In genomic region chr7:125131968-125132367, GRCm38 (mm10) we compare ENCODE assay signal across 22 mouse cellular contexts.
"Had no signal": no experiment of that assay in that cellular context is flagged by ENCODE, and none has a peak within 500 bp of the region (broad histone marks: within the 10 kb centered on the region; RNA-seq: fewer than 3 reads in every experiment).

No protein-coding gene starts in this region.

- H3K4me1 ChIP-seq: kidney, embryonic 15.5 days; limb, embryonic 10.5 days; limb, embryonic 13.5 days; liver, embryonic 13.5 days; megakaryocyte, embryonic 14.5 days; midbrain, embryonic 10.5 days; midbrain, embryonic 13.5 days; stomach, embryonic 15.5 days had no signal

- H3K4me3 ChIP-seq: kidney, embryonic 15.5 days; limb, embryonic 10.5 days; limb, embryonic 13.5 days; liver, embryonic 13.5 days; megakaryocyte, embryonic 14.5 days; midbrain, embryonic 10.5 days; midbrain, embryonic 13.5 days; myocyte; stomach, embryonic 15.5 days had no signal

- H3K27me3 ChIP-seq: kidney, embryonic 15.5 days; limb, embryonic 13.5 days; liver, embryonic 13.5 days; megakaryocyte, embryonic 14.5 days; midbrain, embryonic 13.5 days; stomach, embryonic 15.5 days had no signal

- H3K4me2 ChIP-seq: kidney, embryonic 15.5 days; limb, embryonic 13.5 days; liver, embryonic 13.5 days; lung, embryonic 14.5 days; midbrain, embryonic 13.5 days; stomach, embryonic 15.5 days had no signal

- H3K27ac ChIP-seq: kidney, embryonic 15.5 days; limb, embryonic 10.5 days; limb, embryonic 13.5 days; liver, embryonic 13.5 days; macrophage; midbrain, embryonic 10.5 days; midbrain, embryonic 13.5 days; stomach, embryonic 15.5 days had no signal

- H3K9me3 ChIP-seq: kidney, embryonic 15.5 days; limb, embryonic 10.5 days; limb, embryonic 13.5 days; liver, embryonic 13.5 days; midbrain, embryonic 10.5 days; midbrain, embryonic 13.5 days; stomach, embryonic 15.5 days had no signal

- ATAC-seq: lung, postnatal 0 days; midbrain, embryonic 13.5 days; midbrain, embryonic 16.5 days had no signal

- DNase-seq: kidney, adult 11 months; kidney, adult 8-10 months; kidney, postnatal 10 days; kidney, postnatal 36 days; liver; liver, embryonic 13.5 days; lung, embryonic 14.5 days; right cerebral cortex, adult 18-20 months; right cerebral cortex, postnatal 14 days; right cerebral cortex, postnatal 4 days; thymus, postnatal 25 days had no signal

- H3K36me3 ChIP-seq: kidney, embryonic 15.5 days; limb, embryonic 10.5 days; limb, embryonic 13.5 days; liver, embryonic 13.5 days; midbrain, embryonic 10.5 days; midbrain, embryonic 13.5 days; stomach, embryonic 15.5 days had no signal

- H3K9ac ChIP-seq: kidney, embryonic 15.5 days; limb, embryonic 13.5 days; liver, embryonic 13.5 days; lung, embryonic 14.5 days; midbrain, embryonic 13.5 days; stomach, embryonic 15.5 days had no signal
